Mouse (Mus musculus) heart, embryonic 14.5 days (tissue): Measurements from ENCODE around the gene Pltp. TPM values are rescaled to one million over a fixed set of nuclear protein-coding genes. Genes with fewer than 3 reads are reported as not detected.
"Not testable (repeated sequence)": the region's sequence is repeated elsewhere in the genome, so short reads cannot be mapped to it uniquely, and the experiment has no call there.

ENCODE experiments used
- ATAC-seq: fragments of 200-750 bp; cut with Nextera tagmentation; 2 replicates; pipeline ENCODE4 v1.8.0; 2017; ENCODE audit warnings: low read depth, moderate TSS enrichment; ENCODE audit not compliant: insufficient number of reproducible peaks, insufficient read depth, low FRiP score
- H3K27ac ChIP-seq, 2 experiments: fragments of 200-500 bp in 1 of 2; fragments of 300-500 bp in 1 of 2; sonication (generic) in 1 of 2; replicated peaks in 1 of 2; 2 replicates each; pipeline ENCODE4 v1.5.1; 2012 to 2014; ENCODE audit warnings: low read depth in 2 of 2, low read length in 2 of 2, control low read depth in 1 of 2, mild to moderate bottlenecking in 1 of 2, mixed read lengths in 1 of 2; ENCODE audit not compliant: control insufficient read depth in 1 of 2, insufficient read depth in 1 of 2
- H3K27me3 ChIP-seq: fragments of 300-500 bp; sonication (generic); 2 replicates; pipeline ENCODE4 v1.6.1; 2014; ENCODE audit warnings: mild to moderate bottlenecking, low read length, control low read depth; ENCODE audit not compliant: control insufficient read depth, insufficient read depth
- H3K36me3 ChIP-seq: fragments of 300-500 bp; sonication (generic); 2 replicates; pipeline ENCODE4 v1.6.1; 2014; ENCODE audit warnings: mild to moderate bottlenecking, control low read depth, low read length, mixed read lengths; ENCODE audit not compliant: control insufficient read depth, insufficient read depth
- H3K4me1 ChIP-seq, 2 experiments: fragments of 200-500 bp in 1 of 2; fragments of 300-500 bp in 1 of 2; sonication (generic) in 1 of 2; 2 replicates each; pipeline ENCODE4 v1.6.1; 2012 to 2014; ENCODE audit warnings: low read length in 2 of 2, control low read depth in 1 of 2, mixed read lengths in 1 of 2; ENCODE audit not compliant: control insufficient read depth in 2 of 2, insufficient read depth in 2 of 2
- H3K4me2 ChIP-seq: fragments of 300-500 bp; sonication (generic); 2 replicates; pipeline ENCODE4 v1.6.1; 2014; ENCODE audit warnings: mild to moderate bottlenecking, low read length
- H3K4me3 ChIP-seq, 2 experiments: fragments of 200-500 bp in 1 of 2; fragments of 300-500 bp in 1 of 2; sonication (generic) in 1 of 2; 2 replicates each; pipeline ENCODE4 v1.5.1; 2012 to 2014; ENCODE audit warnings: low read length in 2 of 2, mild to moderate bottlenecking in 2 of 2, control low read depth in 1 of 2, low read depth in 1 of 2, moderate library complexity in 1 of 2; ENCODE audit not compliant: control insufficient read depth in 1 of 2, insufficient read depth in 1 of 2
- H3K9ac ChIP-seq: fragments of 300-500 bp; sonication (generic); 2 replicates; pipeline ENCODE4 v1.6.1; 2014; ENCODE audit warnings: mild to moderate bottlenecking, low read length
- H3K9me3 ChIP-seq: fragments of 300-500 bp; sonication (generic); 2 replicates; pipeline ENCODE4 v1.6.1; 2016; ENCODE audit warnings: low read length, control low read depth; ENCODE audit not compliant: control insufficient read depth
- WGBS: fragments of 180-500 bp; shearing (Covaris S2); extraction: QIAGEN DNeasy Blood & Tissue Kit; methylation state at CpG from one replicate; pipeline ENCODE4 v1.1.7; 2014; 5-methylcytosine and 5-hydroxymethylcytosine counted together
- polyA plus RNA-seq: library from polyadenylated mRNA; unstranded; fragments of >200 nt; fragmentation: Nextera tagmentation; extraction: Ambion mirVana; gene quantifications from 2 replicates; pipeline ENCODE4 v1.2.1, GENCODE M21; 2014

The Pltp gene
- polyA plus RNA-seq, 1 experiment from 2014 or later, result 10.4 TPM

DNA sequence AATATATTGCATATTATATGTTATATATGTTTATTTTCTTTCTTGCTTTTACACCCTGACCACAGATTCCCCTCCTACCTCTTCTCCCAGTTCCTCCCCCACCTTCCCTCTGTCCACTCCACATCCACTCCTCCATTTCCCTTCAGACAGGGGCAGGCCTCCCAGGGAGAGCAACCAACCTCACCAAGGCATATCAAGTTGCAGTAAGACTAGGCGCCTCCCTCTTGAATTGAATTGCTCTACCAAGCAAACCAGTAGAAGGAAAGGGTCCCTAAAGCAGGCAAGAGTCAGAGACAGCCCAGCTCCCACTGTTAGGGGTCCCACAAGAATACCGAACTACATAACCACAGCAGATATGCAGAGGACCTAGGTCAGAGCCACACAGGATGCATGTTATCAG lies 1.6 kb upstream of the Pltp start:
- H3K4me1 ChIP-seq, result peaks cover 22 to 27% of the 10 kb centered on the region in 2 experiments
- WGBS, result 38% methylated on average over 2 of the region's 2 CpGs
- H3K4me3 ChIP-seq, result no peak overlapping the region
- no peak overlapping the region for H3K9ac ChIP-seq
- no peaks in the 10 kb centered on the region for H3K36me3 ChIP-seq
- no peak for ATAC-seq
- peaks cover 52% of the 10 kb centered on the region for H3K27me3 ChIP-seq
- H3K4me2 ChIP-seq, result no peak overlapping the region
- no peak overlapping the region for H3K27ac ChIP-seq
- no peaks in the 10 kb centered on the region for H3K9me3 ChIP-seq

- no peak for ATAC-seq
- Histone ChIP-seq H3K4me1 (peaks cover 22 to 27% of the 10 kb centered on the region in 2 experiments), H3K27me3 (peaks cover 56% of the 10 kb centered on the region), H3K36me3 (no peaks in the 10 kb centered on the region), H3K27ac (no peak overlapping the region), H3K4me3 (peak overlapping the region; percentile 51 to 58), H3K9me3 (no peaks in the 10 kb centered on the region), H3K9ac (peak overlapping the region; percentile 66), H3K4me2 (peak overlapping the region; percentile 98)
- WGBS, result 11% methylated on average over 19 of the region's 19 CpGs
These were observed 487 bp upstream of the Pltp start for GRCm38 (mm10) chr2:164857842-164858553.

DNA sequence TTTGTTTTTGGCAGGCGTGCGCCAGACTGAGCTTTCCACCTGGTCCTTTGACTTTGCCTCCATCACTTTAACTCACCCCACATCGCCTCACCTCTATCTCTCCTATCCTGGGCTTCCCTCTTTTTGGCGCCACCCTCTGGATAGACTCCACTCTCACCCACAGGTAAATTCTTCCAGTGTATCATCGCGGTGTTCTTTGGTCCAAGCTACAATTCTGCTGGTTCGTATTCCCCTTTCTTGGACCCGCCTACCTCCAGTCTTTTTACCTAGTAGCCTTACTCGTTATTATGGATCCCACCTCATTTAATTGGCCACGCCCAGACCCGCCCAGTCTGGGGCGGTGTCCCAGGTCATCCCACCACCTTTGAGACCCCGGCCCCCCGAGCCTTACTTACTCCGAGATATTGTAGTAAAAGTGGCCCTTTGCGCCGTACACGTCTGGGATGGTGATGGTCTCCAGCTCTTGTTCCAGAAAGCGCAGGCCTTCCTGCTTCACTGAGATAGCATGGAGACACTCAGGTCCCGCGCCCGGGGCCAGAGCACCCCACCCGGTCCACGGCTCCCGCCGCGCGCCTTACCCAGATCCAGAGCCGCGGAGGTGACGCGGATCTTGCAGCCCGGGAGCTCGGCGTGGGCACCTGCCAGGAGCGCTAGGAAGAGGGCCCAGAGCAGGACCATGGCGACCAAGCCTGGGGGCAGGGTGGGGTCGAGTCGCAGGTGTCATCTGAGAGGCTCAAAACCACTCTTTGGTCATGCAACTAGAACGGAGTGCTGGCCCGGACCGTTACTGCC lies 1.0 kb downstream of the Pltp start:
- H3K4me2 ChIP-seq, result peak overlapping the region; percentile 98
- H3K4me3 ChIP-seq, result peak overlapping the region; percentile 51 to 58
- ATAC-seq, result no peak
- H3K27ac ChIP-seq, result no peak overlapping the region
- peak overlapping the region; percentile 66 for H3K9ac ChIP-seq
- no peaks in the 10 kb centered on the region for H3K9me3 ChIP-seq
- H3K27me3 ChIP-seq, result peaks cover 56% of the 10 kb centered on the region
- H3K4me1 ChIP-seq, result peaks cover 14 to 19% of the 10 kb centered on the region in 2 experiments
- WGBS, result 2% methylated on average over 42 of the region's 42 CpGs
- H3K36me3 ChIP-seq, result no peaks in the 10 kb centered on the region

DNA sequence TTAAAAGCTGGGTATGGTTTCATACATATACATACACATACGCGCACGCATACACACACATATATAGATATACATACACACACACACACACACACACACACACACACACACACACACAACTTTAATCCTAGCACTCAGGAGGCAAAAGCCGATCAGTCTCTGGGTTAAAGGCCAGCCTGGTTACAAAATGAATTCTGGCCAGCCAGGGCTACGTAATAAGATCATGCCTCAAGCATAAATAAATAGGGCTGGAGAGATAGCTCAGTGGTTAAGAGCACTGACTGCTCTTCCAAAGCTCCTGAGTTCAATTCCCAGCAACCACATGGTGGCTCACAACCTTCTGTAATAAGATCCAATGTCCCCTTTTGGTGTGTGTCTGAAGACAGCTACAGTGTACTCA lies 1.9 kb downstream of the Pltp start:
- H3K27ac ChIP-seq, H3K36me3 ChIP-seq, ATAC-seq, H3K4me2 ChIP-seq, H3K9me3 ChIP-seq, H3K9ac ChIP-seq, H3K4me3 ChIP-seq: not testable (repeated sequence)
- H3K4me1 ChIP-seq, result peaks cover 14 to 15% of the 10 kb centered on the region in 2 experiments
- H3K27me3 ChIP-seq, result peaks cover 56% of the 10 kb centered on the region
- WGBS, result 81% methylated on average over 5 of the region's 5 CpGs

DNA sequence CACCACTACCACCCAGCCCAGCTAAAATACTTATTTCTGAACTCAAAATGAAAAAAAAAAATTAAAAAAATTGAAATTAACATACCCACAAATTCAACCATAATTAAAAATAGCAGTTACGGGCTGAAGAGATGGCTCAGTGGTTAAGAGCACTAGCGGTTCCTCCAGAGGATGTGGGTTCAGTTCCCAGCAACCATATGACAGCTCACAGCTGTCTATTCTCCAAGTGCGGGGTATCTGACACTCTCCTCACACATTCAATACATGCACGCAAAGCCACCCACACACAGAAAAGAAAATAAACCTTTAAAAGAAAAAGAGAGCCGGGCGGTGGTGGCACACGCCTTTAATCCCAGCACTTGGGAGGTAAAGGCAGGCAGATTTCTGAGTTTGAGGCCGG lies 7.5 kb downstream of the Pltp start:
- no peaks in the 10 kb centered on the region for H3K4me1 ChIP-seq
- ATAC-seq, result no peak
- no peak overlapping the region for H3K27ac ChIP-seq
- no peak overlapping the region for H3K9ac ChIP-seq
- no peaks in the 10 kb centered on the region for H3K9me3 ChIP-seq
- H3K36me3 ChIP-seq, result no peaks in the 10 kb centered on the region
- WGBS, result 86% methylated on average over 8 of the region's 8 CpGs
- no peak overlapping the region for H3K4me3 ChIP-seq
- no peak overlapping the region for H3K4me2 ChIP-seq
- peaks cover 13% of the 10 kb centered on the region for H3K27me3 ChIP-seq

DNA sequence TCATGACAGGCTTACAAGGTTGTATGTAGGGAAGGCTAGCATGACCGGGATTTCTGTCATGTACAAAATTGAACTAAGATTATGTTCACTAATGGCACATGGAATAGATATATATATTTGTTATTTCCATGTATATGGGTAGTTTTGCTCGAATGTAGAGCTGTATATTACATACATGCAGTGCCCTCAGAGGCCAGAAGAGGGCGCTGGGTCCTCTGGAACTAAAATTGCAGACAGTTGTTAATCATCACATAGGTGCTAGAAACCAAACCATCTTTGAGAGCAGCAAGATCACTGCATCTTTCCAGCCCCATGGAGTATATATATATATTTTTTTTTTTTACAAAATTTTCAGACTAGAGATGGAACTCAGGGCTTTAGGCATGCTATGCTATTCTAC lies 11.7 kb downstream of the Pltp start:
- Histone ChIP-seq H3K4me2 (no peak overlapping the region), H3K27ac (no peak overlapping the region), H3K27me3 (no peaks in the 10 kb centered on the region), H3K4me1 (no peaks in the 10 kb centered on the region), H3K36me3 (peaks cover 4% of the 10 kb centered on the region; the same call in 1 of the 2 replicates), H3K9me3 (no peaks in the 10 kb centered on the region), H3K9ac (no peak overlapping the region), H3K4me3 (no peak overlapping the region)
- WGBS, result 48% methylated on average over 3 of the region's 3 CpGs
- ATAC-seq, result no peak

DNA sequence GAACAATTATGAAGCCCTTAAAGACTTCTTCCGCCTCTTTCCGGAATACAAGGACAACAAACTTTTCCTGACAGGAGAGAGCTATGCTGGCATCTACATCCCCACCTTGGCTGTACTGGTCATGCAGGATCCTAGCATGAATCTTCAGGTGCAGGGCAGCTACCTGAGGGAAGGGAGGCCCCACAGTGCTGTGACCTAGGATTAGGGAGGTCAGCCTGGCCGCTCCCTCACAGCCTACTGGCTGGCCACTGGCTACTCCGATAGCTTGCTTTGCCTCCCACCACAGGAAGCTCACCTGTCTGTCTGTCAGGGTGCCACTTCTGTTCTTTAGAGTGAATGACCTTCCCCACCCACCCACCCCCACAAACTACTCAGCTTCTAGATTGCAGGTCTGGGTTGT lies 22.3 kb downstream of the Pltp start:
- H3K9me3 ChIP-seq, result no peaks in the 10 kb centered on the region
- peak overlapping the region; percentile 83 for H3K4me2 ChIP-seq
- peaks cover 54% of the 10 kb centered on the region for H3K36me3 ChIP-seq
- no peaks in the 10 kb centered on the region for H3K27me3 ChIP-seq
- no peak overlapping the region for H3K27ac ChIP-seq
- H3K9ac ChIP-seq, result no peak overlapping the region; the same call in 1 of the 2 replicates
- H3K4me3 ChIP-seq, result peak overlapping the region in 1 of 2 experiments; percentile 75; a peak in 1 of 4 replicates
- WGBS, result 98% methylated on average over 4 of the region's 4 CpGs
- peaks cover 9 to 29% of the 10 kb centered on the region in 2 experiments; a peak in 3 of 4 replicates for H3K4me1 ChIP-seq
- no peak for ATAC-seq
